Mouse (Mus musculus) embryonic facial prominence, embryonic 14.5 days (tissue): ENCODE results near the gene Lyve1. TPM values are rescaled to one million over a fixed set of nuclear protein-coding genes. Genes with fewer than 3 reads are reported as not detected.

Experiments
- ATAC-seq: fragments of 200-750 bp; cut with Nextera tagmentation; 2 replicates; pipeline ENCODE4 v1.8.0; 2017; ENCODE audit warnings: low read depth, moderate number of reproducible peaks, moderate TSS enrichment
- DNase-seq: peaks from one replicate; pipeline ENCODE4 v3.0.0-alpha.2; 2015; ENCODE audit warnings: low spot score
- H3K27ac ChIP-seq: fragments of 300-500 bp; sonication (generic); replicated peaks from 2 replicates; pipeline ENCODE4 v1.5.1; 2014; ENCODE audit warnings: low read depth, mild to moderate bottlenecking, low read length, moderate library complexity
- H3K27me3 ChIP-seq: fragments of 300-500 bp; sonication (generic); replicated peaks from 2 replicates; pipeline ENCODE4 v1.6.1; 2014; ENCODE audit warnings: low read length; ENCODE audit not compliant: control insufficient read depth, insufficient read depth
- H3K36me3 ChIP-seq: fragments of 300-500 bp; sonication (generic); 2 replicates; pipeline ENCODE4 v1.6.1; 2014; ENCODE audit warnings: low read length, mixed read lengths; ENCODE audit not compliant: control insufficient read depth, insufficient read depth
- H3K4me1 ChIP-seq: fragments of 300-500 bp; sonication (generic); 2 replicates; pipeline ENCODE4 v1.6.1; 2014; ENCODE audit warnings: antibody characterized with exemption, low read length; ENCODE audit not compliant: control insufficient read depth, insufficient read depth
- H3K4me2 ChIP-seq: fragments of 300-500 bp; sonication (generic); 2 replicates; pipeline ENCODE4 v1.6.1; 2014; ENCODE audit warnings: low read depth, mild to moderate bottlenecking, low read length, moderate library complexity, mixed read lengths
- H3K4me3 ChIP-seq: fragments of 300-500 bp; sonication (generic); 2 replicates; pipeline ENCODE4 v1.5.1; 2014; ENCODE audit warnings: low read depth, mild to moderate bottlenecking, low read length
- H3K9ac ChIP-seq: fragments of 300-500 bp; sonication (generic); 2 replicates; pipeline ENCODE4 v1.6.1; 2014; ENCODE audit warnings: low read depth, mild to moderate bottlenecking, low read length, moderate library complexity, mixed read lengths
- H3K9me3 ChIP-seq: fragments of 300-500 bp; sonication (generic); 2 replicates; pipeline ENCODE4 v1.6.1; 2016; ENCODE audit warnings: low read length; ENCODE audit not compliant: control insufficient read depth
- WGBS: fragments of 180-500 bp; shearing (Covaris S2); extraction: QIAGEN DNeasy Blood & Tissue Kit; methylation state at CpG from one replicate; pipeline ENCODE4 v1.1.7; 2014; 5-methylcytosine and 5-hydroxymethylcytosine counted together
- polyA plus RNA-seq: library from polyadenylated mRNA; unstranded; fragments of >200 nt; fragmentation: Nextera tagmentation; extraction: Ambion mirVana; gene quantifications from 2 replicates; pipeline ENCODE4 v1.2.1, GENCODE M21; 2014

Lyve1 gene
- polyA plus RNA-seq, 1 experiment from 2014 or later = 20.1 TPM

GRCm38 (mm10) chr7:110865038-110865437 is 2.0 kb upstream of the Lyve1 start:
- Histone ChIP-seq H3K9ac (no peak overlapping the region), H3K27ac (no peak overlapping the region), H3K36me3 (no peaks in the 10 kb centered on the region), H3K4me3 (no peak overlapping the region), H3K9me3 (no peaks in the 10 kb centered on the region), H3K4me1 (peaks cover 3% of the 10 kb centered on the region; the same call in 1 of the 2 replicates), H3K27me3 (no peaks in the 10 kb centered on the region), H3K4me2 (no peak overlapping the region)
- peak; percentile 74; the same call in 1 of the 2 replicates for ATAC-seq
- peak; percentile 72 for DNase-seq
- WGBS = 36% methylated on average over 10 of the region's 10 CpGs

- no peak overlapping the region for H3K9ac ChIP-seq
- DNase-seq = no peak
- no peaks in the 10 kb centered on the region for H3K9me3 ChIP-seq
- H3K4me3 ChIP-seq = no peak overlapping the region
- H3K4me2 ChIP-seq = no peak overlapping the region
- peaks cover 3% of the 10 kb centered on the region; the same call in 1 of the 2 replicates for H3K4me1 ChIP-seq
- H3K27ac ChIP-seq = no peak overlapping the region
- H3K27me3 ChIP-seq = no peaks in the 10 kb centered on the region
- ATAC-seq = no peak
- no peaks in the 10 kb centered on the region for H3K36me3 ChIP-seq
- 58% methylated on average over 5 of the region's 5 CpGs for WGBS
Measured at GRCm38 (mm10) chr7:110860129-110860528, 2.9 kb downstream of the Lyve1 start.

DNA sequence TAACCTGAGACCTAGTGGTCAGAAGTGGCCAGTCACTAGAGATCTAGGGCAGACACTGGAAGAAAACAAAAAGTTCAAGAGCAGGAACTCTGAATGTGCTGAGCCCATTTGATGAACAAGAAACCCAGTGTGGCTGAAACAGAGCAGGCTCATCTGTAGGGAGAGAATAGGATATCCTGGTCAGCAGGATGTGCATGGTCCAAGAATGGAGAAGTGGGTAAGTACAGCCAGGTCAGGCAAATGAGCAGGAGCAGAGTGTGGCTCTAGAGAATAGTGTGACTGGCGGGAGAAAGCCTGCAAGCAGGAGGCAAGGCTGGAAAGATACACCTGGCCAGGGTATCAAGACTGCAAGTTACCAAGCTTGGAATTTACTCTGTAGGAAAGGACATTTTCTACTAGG is 7.4 kb downstream of the Lyve1 start:
- ATAC-seq (no peak), DNase-seq (no peak)
- H3K4me1 ChIP-seq = no peaks in the 10 kb centered on the region
- no peak overlapping the region for H3K27ac ChIP-seq
- no peak overlapping the region for H3K4me3 ChIP-seq
- no peak overlapping the region for H3K4me2 ChIP-seq
- H3K27me3 ChIP-seq = no peaks in the 10 kb centered on the region
- H3K9ac ChIP-seq = no peak overlapping the region
- H3K9me3 ChIP-seq = no peaks in the 10 kb centered on the region
- no peaks in the 10 kb centered on the region for H3K36me3 ChIP-seq
- WGBS = 40% methylated on average over 1 of the region's 1 CpGs

- Histone ChIP-seq H3K9me3 (no peaks in the 10 kb centered on the region), H3K4me3 (no peak overlapping the region), H3K9ac (no peak overlapping the region), H3K36me3 (no peaks in the 10 kb centered on the region), H3K4me1 (no peaks in the 10 kb centered on the region), H3K27ac (no peak overlapping the region), H3K4me2 (no peak overlapping the region), H3K27me3 (no peaks in the 10 kb centered on the region)
- WGBS = 77% methylated on average over 8 of the region's 8 CpGs
- no peak for ATAC-seq
- DNase-seq = no peak
Measured at GRCm38 (mm10) chr7:110854927-110855546, 8.0 kb downstream of the Lyve1 start.

DNA sequence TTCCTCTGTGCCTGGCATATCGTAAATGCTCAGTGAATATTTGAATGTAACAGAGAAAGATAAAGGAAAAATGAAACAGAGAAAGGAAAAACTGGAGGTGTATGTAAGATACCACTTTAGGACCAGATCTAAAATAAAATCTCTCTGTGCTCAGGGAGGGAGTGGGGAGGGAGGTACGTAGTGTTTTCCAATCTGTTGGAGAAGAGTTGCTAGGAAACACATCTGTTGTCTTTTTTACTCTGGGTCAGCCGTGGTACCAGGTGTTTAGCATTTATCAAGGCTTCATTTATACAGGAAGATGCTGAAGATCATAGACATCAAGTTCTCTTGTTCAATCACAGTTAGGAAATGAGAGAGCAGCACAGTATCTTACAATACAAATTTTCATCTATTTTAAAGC is 8.5 kb downstream of the Lyve1 start:
- DNase-seq (no peak), ATAC-seq (no peak)
- 46% methylated on average over 3 of the region's 3 CpGs for WGBS

DNA sequence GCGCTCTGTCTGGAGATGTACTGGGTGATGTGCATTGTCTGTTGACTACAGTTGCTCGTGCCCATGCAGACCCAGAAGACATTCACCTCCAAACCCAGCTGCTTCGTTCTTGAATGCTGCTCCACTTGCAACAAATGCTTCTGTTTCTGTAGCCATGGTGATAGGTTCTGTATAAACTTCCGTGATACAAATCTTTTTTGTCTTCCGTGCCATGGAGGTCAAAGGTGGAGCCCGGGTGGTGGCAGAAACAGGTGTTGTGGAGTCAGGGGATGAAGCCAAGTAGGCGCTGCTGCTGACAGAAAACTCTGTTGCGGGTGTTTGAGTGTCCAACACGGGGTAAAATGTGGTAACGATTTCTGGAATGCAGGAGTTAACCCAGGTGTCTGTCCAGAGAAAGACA is 9.4 kb downstream of the Lyve1 start:
- H3K9me3 ChIP-seq = no peaks in the 10 kb centered on the region
- no peak for ATAC-seq
- H3K27ac ChIP-seq = no peak overlapping the region
- no peaks in the 10 kb centered on the region for H3K27me3 ChIP-seq
- H3K9ac ChIP-seq = no peak overlapping the region
- H3K4me2 ChIP-seq = no peak overlapping the region
- no peak for DNase-seq
- 54% methylated on average over 10 of the region's 10 CpGs for WGBS
- no peaks in the 10 kb centered on the region for H3K4me1 ChIP-seq
- H3K4me3 ChIP-seq = no peak overlapping the region
- H3K36me3 ChIP-seq = no peaks in the 10 kb centered on the region

More for the DNA sequence above, 8.5 kb downstream of the Lyve1 start:
- Histone ChIP-seq H3K9me3 (no peaks in the 10 kb centered on the region), H3K27me3 (no peaks in the 10 kb centered on the region), H3K4me1 (no peaks in the 10 kb centered on the region), H3K9ac (no peak overlapping the region), H3K27ac (no peak overlapping the region), H3K4me2 (no peak overlapping the region), H3K36me3 (no peaks in the 10 kb centered on the region), H3K4me3 (no peak overlapping the region)

- DNase-seq = no peak
- H3K4me2 ChIP-seq = no peak overlapping the region
- WGBS = 65% methylated on average over 7 of the region's 7 CpGs
- H3K9ac ChIP-seq = no peak overlapping the region
- no peak overlapping the region for H3K27ac ChIP-seq
- H3K27me3 ChIP-seq = no peaks in the 10 kb centered on the region
- H3K9me3 ChIP-seq = no peaks in the 10 kb centered on the region
- no peaks in the 10 kb centered on the region for H3K4me1 ChIP-seq
- ATAC-seq = no peak
- H3K4me3 ChIP-seq = no peak overlapping the region
- H3K36me3 ChIP-seq = no peaks in the 10 kb centered on the region
Measured at GRCm38 (mm10) chr7:110851541-110852203, 11.4 kb downstream of the Lyve1 start.

DNA sequence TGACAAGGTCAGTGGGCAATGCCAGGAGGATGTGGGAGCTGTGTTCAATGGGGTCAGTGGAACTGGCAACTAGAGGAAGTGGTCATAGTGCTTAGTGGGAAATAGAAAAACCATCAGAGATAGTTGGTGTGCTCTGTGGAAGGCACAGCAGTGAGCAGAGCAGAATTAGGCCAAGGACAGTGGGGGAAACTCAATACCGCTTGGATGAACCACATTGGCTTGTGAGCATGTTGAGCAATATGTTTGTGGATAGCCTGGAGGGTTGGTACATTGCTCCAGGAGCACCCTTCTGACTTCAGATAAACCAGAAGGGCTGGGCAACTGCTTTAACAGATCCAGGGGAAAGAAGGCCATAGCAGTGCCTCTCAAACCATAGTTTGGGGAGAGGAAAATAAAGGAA is 14.7 kb downstream of the Lyve1 start:
- ATAC-seq (no peak), DNase-seq (no peak)
- H3K36me3 ChIP-seq = no peaks in the 10 kb centered on the region
- H3K4me3 ChIP-seq = no peak overlapping the region
- WGBS = 79% methylated on average over 1 of the region's 1 CpGs
- no peak overlapping the region for H3K4me2 ChIP-seq
- no peak overlapping the region for H3K27ac ChIP-seq
- H3K9me3 ChIP-seq = no peaks in the 10 kb centered on the region
- no peak overlapping the region for H3K9ac ChIP-seq
- H3K4me1 ChIP-seq = peaks cover 3% of the 10 kb centered on the region; the same call in 1 of the 2 replicates
- no peaks in the 10 kb centered on the region for H3K27me3 ChIP-seq

DNA sequence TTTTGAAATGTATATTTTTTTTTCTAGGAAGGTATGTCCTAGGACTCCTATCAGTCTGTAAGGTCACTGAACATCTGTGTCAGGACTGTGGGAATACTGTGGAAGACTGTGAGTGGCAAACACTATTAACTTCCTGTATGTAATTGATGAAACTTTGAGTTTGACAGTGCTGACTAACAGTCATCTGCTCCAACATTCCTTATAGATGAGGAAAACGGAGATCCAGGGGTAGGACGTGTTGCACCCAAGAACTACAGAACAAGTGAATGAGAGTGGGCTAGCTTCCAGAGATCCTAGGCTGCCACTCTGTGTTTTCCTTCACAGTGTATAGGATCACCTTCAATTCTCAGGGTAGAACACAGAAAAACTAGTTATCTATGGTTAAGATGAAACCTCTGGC is 15.7 kb downstream of the Lyve1 start:
- DNase-seq = no peak
- WGBS = 59% methylated on average over 2 of the region's 2 CpGs
- Histone ChIP-seq H3K27ac (no peak overlapping the region), H3K36me3 (no peaks in the 10 kb centered on the region), H3K4me2 (no peak overlapping the region), H3K27me3 (no peaks in the 10 kb centered on the region), H3K9me3 (no peaks in the 10 kb centered on the region), H3K9ac (no peak overlapping the region), H3K4me3 (no peak overlapping the region), H3K4me1 (peaks cover 4% of the 10 kb centered on the region; the same call in 1 of the 2 replicates)
- no peak for ATAC-seq
